Mouse (Mus musculus) heart, embryonic 15.5 days (tissue): ENCODE results near the gene Ptprt. TPM values are rescaled to one million over a fixed set of nuclear protein-coding genes. Genes with fewer than 3 reads are reported as not detected.

Experiments
- ATAC-seq: fragments of 200-750 bp; cut with Nextera tagmentation; replicated peaks from 2 replicates; pipeline ENCODE4 v1.8.0; 2017; ENCODE audit warnings: low read depth, moderate TSS enrichment; ENCODE audit not compliant: insufficient number of reproducible peaks, insufficient read depth, low FRiP score
- H3K27ac ChIP-seq: fragments of 300-500 bp; sonication (generic); 2 replicates; pipeline ENCODE4 v1.5.1; 2015; ENCODE audit warnings: mild to moderate bottlenecking, inconsistent platforms
- H3K27me3 ChIP-seq: fragments of 300-500 bp; sonication (generic); 2 replicates; pipeline ENCODE4 v1.6.1; 2015; ENCODE audit warnings: inconsistent platforms
- H3K36me3 ChIP-seq: fragments of 300-500 bp; sonication (generic); 2 replicates; pipeline ENCODE4 v1.6.1; 2015; ENCODE audit warnings: mild to moderate bottlenecking, inconsistent platforms
- H3K4me1 ChIP-seq: fragments of 300-500 bp; sonication (generic); replicated peaks from 2 replicates; pipeline ENCODE4 v1.6.1; 2015; ENCODE audit warnings: inconsistent platforms
- H3K4me2 ChIP-seq: fragments of 300-500 bp; sonication (generic); 2 replicates; pipeline ENCODE4 v1.6.1; 2015; ENCODE audit warnings: inconsistent platforms, mild to moderate bottlenecking, moderate library complexity
- H3K4me3 ChIP-seq: fragments of 300-500 bp; sonication (generic); 2 replicates; pipeline ENCODE4 v1.5.1; 2015; ENCODE audit warnings: mild to moderate bottlenecking, inconsistent platforms
- H3K9ac ChIP-seq: fragments of 300-500 bp; sonication (generic); 2 replicates; pipeline ENCODE4 v1.6.1; 2015; ENCODE audit warnings: mild to moderate bottlenecking, inconsistent platforms
- H3K9me3 ChIP-seq: fragments of 300-500 bp; sonication (generic); replicated peaks from 2 replicates; pipeline ENCODE4 v1.6.1; 2016; ENCODE audit warnings: inconsistent platforms
- WGBS: fragments of 180-500 bp; shearing (Covaris S2); methylation state at CpG from one replicate; pipeline ENCODE4 v1.1.7; 2015; ENCODE audit warnings: mixed read lengths; 5-methylcytosine and 5-hydroxymethylcytosine counted together
- polyA plus RNA-seq: library from polyadenylated mRNA; unstranded; fragments of >200 nt; fragmentation: Nextera tagmentation; extraction: Ambion mirVana; gene quantifications from 2 replicates; pipeline ENCODE4 v1.2.1, GENCODE M21; 2015

Gene Ptprt
- polyA plus RNA-seq, 1 experiment from 2014 or later = 0.13 TPM

- Histone ChIP-seq H3K4me1 (no peaks in the 10 kb centered on the region), H3K36me3 (no peaks in the 10 kb centered on the region), H3K9ac (no peak overlapping the region), H3K9me3 (no peaks in the 10 kb centered on the region), H3K4me3 (no peak overlapping the region), H3K27me3 (no peaks in the 10 kb centered on the region), H3K4me2 (no peak overlapping the region), H3K27ac (no peak overlapping the region)
- ATAC-seq = no peak
- WGBS = 67% methylated on average over 1 of the region's 1 CpGs
Measured at GRCm38 (mm10) chr2:162080717-162081398, 580.1 kb downstream of the Ptprt start.

DNA sequence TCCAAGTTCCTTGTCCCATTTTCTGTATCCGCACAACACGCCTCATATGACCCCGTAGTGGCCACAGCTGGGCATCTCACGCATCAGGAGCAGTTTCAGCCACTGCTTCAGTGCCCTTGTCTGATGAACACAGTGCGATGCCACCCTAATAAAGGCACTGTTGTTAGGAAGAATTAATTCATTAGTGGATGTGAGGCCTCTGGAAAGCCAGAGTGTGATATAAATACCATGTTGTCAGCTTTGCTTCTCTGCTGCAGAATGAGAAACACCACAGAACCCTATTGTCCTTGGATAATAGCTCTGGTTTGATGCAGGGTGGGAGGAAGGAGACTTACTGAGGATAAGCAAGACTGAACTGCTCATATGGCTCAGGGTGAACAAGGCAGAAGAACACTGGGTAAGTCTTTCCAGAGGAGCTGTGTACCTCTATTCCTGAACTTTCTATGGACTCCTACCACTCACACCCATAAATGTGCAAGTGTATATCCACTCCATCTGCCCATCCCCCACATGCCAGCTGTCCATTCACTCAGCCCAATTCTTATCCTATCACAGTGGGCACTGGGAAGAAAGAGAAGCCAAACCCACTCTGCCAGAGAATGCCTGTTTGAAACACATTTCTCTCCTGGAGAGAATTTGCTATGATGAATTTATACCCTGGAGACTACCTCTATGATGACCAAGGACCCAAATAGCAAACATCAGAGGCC is 582.2 kb downstream of the Ptprt start:
- H3K9me3 ChIP-seq = no peaks in the 10 kb centered on the region
- no peaks in the 10 kb centered on the region for H3K27me3 ChIP-seq
- H3K4me1 ChIP-seq = no peaks in the 10 kb centered on the region
- H3K36me3 ChIP-seq = no peaks in the 10 kb centered on the region
- ATAC-seq = no peak
- no peak overlapping the region for H3K9ac ChIP-seq
- no peak overlapping the region for H3K4me2 ChIP-seq
- H3K4me3 ChIP-seq = no peak overlapping the region
- WGBS = 85% methylated on average over 5 of the region's 5 CpGs
- no peak overlapping the region for H3K27ac ChIP-seq

GRCm38 (mm10) chr2:162052816-162053215 is 608.1 kb downstream of the Ptprt start:
- no peaks in the 10 kb centered on the region for H3K9me3 ChIP-seq
- WGBS = 86% methylated on average over 3 of the region's 3 CpGs
- H3K9ac ChIP-seq = no peak overlapping the region
- no peaks in the 10 kb centered on the region for H3K4me1 ChIP-seq
- H3K4me2 ChIP-seq = no peak overlapping the region
- H3K36me3 ChIP-seq = no peaks in the 10 kb centered on the region
- H3K27ac ChIP-seq = no peak overlapping the region
- no peaks in the 10 kb centered on the region for H3K27me3 ChIP-seq
- no peak for ATAC-seq
- no peak overlapping the region for H3K4me3 ChIP-seq

- Histone ChIP-seq H3K27me3 (no peaks in the 10 kb centered on the region), H3K9ac (no peak overlapping the region), H3K27ac (no peak overlapping the region), H3K36me3 (no peaks in the 10 kb centered on the region), H3K4me1 (no peaks in the 10 kb centered on the region), H3K4me2 (no peak overlapping the region), H3K9me3 (no peaks in the 10 kb centered on the region), H3K4me3 (no peak overlapping the region)
- ATAC-seq = no peak
- 81% methylated on average over 4 of the region's 4 CpGs for WGBS
Measured at GRCm38 (mm10) chr2:162050198-162050597, 610.7 kb downstream of the Ptprt start.

- no peak for ATAC-seq
- no peaks in the 10 kb centered on the region for H3K4me1 ChIP-seq
Measured at GRCm38 (mm10) chr2:162035615-162036014, 625.3 kb downstream of the Ptprt start.

DNA sequence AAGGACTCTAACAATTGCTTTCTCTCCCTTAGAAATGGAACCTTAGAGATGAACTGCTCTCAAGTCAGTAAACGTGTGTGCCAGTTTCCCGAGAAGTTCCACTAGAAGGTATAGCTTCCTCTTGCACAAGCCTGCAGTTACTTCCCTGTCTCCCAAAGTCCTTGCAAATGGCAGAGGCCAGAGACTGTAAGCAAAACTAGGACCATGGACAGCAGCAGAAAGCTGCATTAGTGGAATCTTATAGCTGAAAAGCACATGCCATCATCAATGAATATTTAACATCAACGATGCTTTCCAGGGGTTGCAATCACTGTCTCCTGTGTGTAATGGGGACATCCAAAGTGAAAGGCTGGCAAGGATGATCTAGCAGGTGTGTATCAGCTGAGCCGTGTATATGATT is 629.3 kb downstream of the Ptprt start:
- 53% methylated on average over 4 of the region's 4 CpGs for WGBS
- Histone ChIP-seq H3K4me2 (no peak overlapping the region), H3K27ac (no peak overlapping the region), H3K4me1 (no peaks in the 10 kb centered on the region), H3K9me3 (no peaks in the 10 kb centered on the region), H3K4me3 (no peak overlapping the region), H3K27me3 (no peaks in the 10 kb centered on the region), H3K36me3 (no peaks in the 10 kb centered on the region), H3K9ac (no peak overlapping the region)
- no peak for ATAC-seq

More at GRCm38 (mm10) chr2:162035615-162036014, 625.3 kb downstream of the Ptprt start:
- H3K36me3 ChIP-seq = no peaks in the 10 kb centered on the region
- no peaks in the 10 kb centered on the region for H3K27me3 ChIP-seq
- no peak overlapping the region for H3K27ac ChIP-seq
- H3K9me3 ChIP-seq = no peaks in the 10 kb centered on the region
- 47% methylated on average over 4 of the region's 4 CpGs for WGBS
- no peak overlapping the region for H3K4me2 ChIP-seq
- no peak overlapping the region for H3K4me3 ChIP-seq
- no peak overlapping the region for H3K9ac ChIP-seq

- ATAC-seq = no peak
- no peak overlapping the region for H3K4me3 ChIP-seq
- WGBS = 65% methylated on average over 7 of the region's 7 CpGs
- H3K36me3 ChIP-seq = no peaks in the 10 kb centered on the region
- H3K27ac ChIP-seq = no peak overlapping the region
- H3K4me2 ChIP-seq = no peak overlapping the region
- H3K9ac ChIP-seq = no peak overlapping the region
- no peaks in the 10 kb centered on the region for H3K4me1 ChIP-seq
- no peaks in the 10 kb centered on the region for H3K27me3 ChIP-seq
- H3K9me3 ChIP-seq = no peaks in the 10 kb centered on the region
Measured at GRCm38 (mm10) chr2:162001016-162001415, 659.9 kb downstream of the Ptprt start.

GRCm38 (mm10) chr2:161982311-161982710 is 678.6 kb downstream of the Ptprt start:
- 73% methylated on average over 3 of the region's 3 CpGs for WGBS

DNA sequence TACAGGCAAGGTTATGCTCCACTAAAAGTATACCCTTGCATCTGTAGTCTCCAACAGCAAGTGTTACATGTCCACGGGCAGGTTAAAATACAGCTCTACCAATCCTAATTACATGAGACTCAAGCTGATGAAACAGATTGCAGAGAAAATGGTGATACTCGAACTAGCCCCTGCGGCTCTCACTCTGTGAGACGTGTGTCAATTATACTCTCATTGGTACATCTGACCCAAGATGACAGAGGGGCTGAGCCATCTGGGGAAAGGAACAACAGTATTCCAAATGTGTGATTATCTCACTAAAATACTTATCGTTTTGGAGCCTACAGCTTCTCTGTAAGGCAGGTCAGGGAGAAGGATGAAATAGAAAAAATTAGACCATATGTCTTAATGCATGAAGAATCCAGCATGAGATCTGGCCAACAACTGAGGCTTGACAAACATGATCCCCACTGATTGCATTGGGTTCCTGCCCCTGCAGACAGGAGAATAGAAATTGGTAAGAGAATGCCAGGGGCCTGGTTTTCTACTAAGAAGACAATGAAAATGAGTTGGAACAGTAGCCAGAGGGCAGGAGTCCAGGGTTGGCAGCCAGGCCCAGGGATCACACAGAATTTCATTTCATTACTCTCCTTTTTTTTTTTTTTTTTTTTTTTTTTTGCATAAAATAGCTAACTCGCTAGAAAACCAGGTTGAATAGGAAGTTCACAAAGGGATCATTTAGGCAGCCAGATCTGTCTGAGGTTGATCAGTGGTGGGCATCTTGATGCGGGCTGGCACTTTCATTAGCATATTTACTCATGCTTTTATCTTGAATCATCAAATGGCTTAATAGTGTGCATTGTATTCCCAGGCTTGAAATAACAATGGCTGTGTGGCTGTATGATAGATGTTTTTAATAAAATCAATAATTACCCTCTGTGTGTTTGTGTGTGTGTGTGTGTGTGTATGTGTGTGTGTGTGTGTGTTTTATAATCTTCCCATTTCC is 699.5 kb downstream of the Ptprt start:
- H3K4me3 ChIP-seq = no peak overlapping the region
- H3K4me2 ChIP-seq = no peak overlapping the region
- H3K27ac ChIP-seq = no peak overlapping the region
- no peaks in the 10 kb centered on the region for H3K36me3 ChIP-seq
- no peak overlapping the region for H3K9ac ChIP-seq
- no peaks in the 10 kb centered on the region for H3K4me1 ChIP-seq
- H3K27me3 ChIP-seq = no peaks in the 10 kb centered on the region
- WGBS = 81% methylated on average over 7 of the region's 7 CpGs
- no peaks in the 10 kb centered on the region for H3K9me3 ChIP-seq
- ATAC-seq = no peak

More at GRCm38 (mm10) chr2:161982311-161982710, 678.6 kb downstream of the Ptprt start:
- Histone ChIP-seq H3K27me3 (no peaks in the 10 kb centered on the region), H3K27ac (no peak overlapping the region), H3K4me1 (no peaks in the 10 kb centered on the region), H3K9me3 (no peaks in the 10 kb centered on the region), H3K36me3 (no peaks in the 10 kb centered on the region), H3K9ac (no peak overlapping the region), H3K4me2 (no peak overlapping the region), H3K4me3 (no peak overlapping the region)
- ATAC-seq = no peak

DNA sequence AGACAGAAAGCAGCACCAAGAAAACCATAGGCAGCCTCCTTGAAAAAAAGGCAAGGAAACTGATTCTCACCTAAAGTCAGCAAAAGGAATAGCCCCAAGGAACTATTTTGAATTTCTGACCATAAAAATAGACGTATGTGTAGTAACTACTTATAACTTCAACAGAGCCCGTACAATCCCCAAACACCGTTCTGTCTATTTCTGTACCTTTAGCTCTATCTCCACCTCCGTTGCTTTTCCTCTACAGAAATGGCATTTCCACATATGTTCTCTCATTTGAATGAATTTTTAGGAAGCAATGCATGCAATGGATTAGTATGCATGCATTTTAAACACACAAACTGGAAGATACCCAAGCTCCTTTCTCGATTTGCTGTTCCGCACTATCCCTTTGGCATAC is 715.5 kb downstream of the Ptprt start:
- Histone ChIP-seq H3K9me3 (no peaks in the 10 kb centered on the region), H3K27ac (no peak overlapping the region), H3K4me1 (no peaks in the 10 kb centered on the region), H3K36me3 (no peaks in the 10 kb centered on the region), H3K4me3 (no peak overlapping the region), H3K4me2 (no peak overlapping the region), H3K27me3 (no peaks in the 10 kb centered on the region), H3K9ac (no peak overlapping the region)
- 89% methylated on average over 6 of the region's 6 CpGs for WGBS
- no peak for ATAC-seq

- no peaks in the 10 kb centered on the region for H3K36me3 ChIP-seq
Measured at GRCm38 (mm10) chr2:161944689-161945088, 716.3 kb downstream of the Ptprt start.

More at GRCm38 (mm10) chr2:161944689-161945088, 716.3 kb downstream of the Ptprt start:
- WGBS = 63% methylated on average over 4 of the region's 4 CpGs
- no peak for ATAC-seq
- H3K9ac ChIP-seq = no peak overlapping the region
- no peak overlapping the region for H3K27ac ChIP-seq
- no peaks in the 10 kb centered on the region for H3K9me3 ChIP-seq
- H3K4me3 ChIP-seq = no peak overlapping the region
- no peak overlapping the region for H3K4me2 ChIP-seq
- no peaks in the 10 kb centered on the region for H3K27me3 ChIP-seq
- H3K4me1 ChIP-seq = no peaks in the 10 kb centered on the region
